Mouse (Mus musculus) C2C12 (cell line): ENCODE results near the gene Gm4763. TPM values are rescaled to one million over a fixed set of nuclear protein-coding genes. Genes with fewer than 3 reads are reported as not detected.
"Not testable (repeated sequence)": the region's sequence is repeated elsewhere in the genome, so short reads cannot be mapped to it uniquely, and the experiment has no call there.

Experiments used
- H3K27me3 ChIP-seq: one replicate; pipeline ENCODE4 v1.6.1; 2011; ENCODE audit not compliant: control insufficient read depth, insufficient read depth, insufficient read length
- H3K36me3 ChIP-seq: one replicate; pipeline ENCODE4 v1.6.1; 2011; ENCODE audit not compliant: control insufficient read depth, insufficient read depth
- H3K4me3 ChIP-seq: one replicate; pipeline ENCODE4 v1.5.1; 2011; ENCODE audit warnings: mild to moderate bottlenecking, control low read depth; ENCODE audit not compliant: poor library complexity, insufficient read depth, severe bottlenecking
- H3K79me2 ChIP-seq: one replicate; pipeline ENCODE4 v1.6.1; 2011; ENCODE audit not compliant: control insufficient read depth, insufficient read depth
- H3K79me3 ChIP-seq: one replicate; pipeline ENCODE4 v1.6.1; 2011; ENCODE audit warnings: low read depth, control low read depth
- H3ac ChIP-seq: one replicate; pipeline ENCODE3; 2011; ENCODE audit warnings: low read depth; ENCODE audit not compliant: control insufficient read depth, insufficient read length
- CEBPB ChIP-seq: IDR thresholded peaks from one replicate; pipeline ENCODE4 v1.6.1; 2011; ENCODE audit warnings: low read depth, mild to moderate bottlenecking, control low read depth, moderate library complexity
- CTCF ChIP-seq: IDR thresholded peaks from one replicate; pipeline ENCODE4 v1.5.1; 2011; ENCODE audit not compliant: control insufficient read depth, insufficient read depth, insufficient read length
- FOSL1 ChIP-seq: IDR thresholded peaks from one replicate; pipeline ENCODE4 v1.8.0; 2011; ENCODE audit warnings: mild to moderate bottlenecking, low read length; ENCODE audit not compliant: poor library complexity, insufficient read depth, severe bottlenecking
- MAX ChIP-seq: IDR thresholded peaks from one replicate; pipeline ENCODE4 v1.6.1; 2011; ENCODE audit warnings: mild to moderate bottlenecking, control low read depth
- MYOD1 ChIP-seq: IDR thresholded peaks from one replicate; pipeline ENCODE4 v1.6.1; 2011; ENCODE audit warnings: low read depth; ENCODE audit not compliant: control insufficient read depth, insufficient read length
- MYOG ChIP-seq: IDR thresholded peaks from one replicate; pipeline ENCODE4 v1.6.1; 2011; ENCODE audit not compliant: control insufficient read depth, insufficient read length; ENCODE audit errors: extremely low read depth
- USF1 ChIP-seq: IDR thresholded peaks from one replicate; pipeline ENCODE4 v1.6.1; 2011; ENCODE audit warnings: low read depth, mild to moderate bottlenecking, control low read depth, moderate library complexity
- polyA plus RNA-seq: library from polyadenylated mRNA; unstranded; fragments of >200 nt; fragmentation: generic; extraction: Trizol; gene quantifications from one replicate; pipeline ENCODE4 v1.2.1, GENCODE M21; 2012; ENCODE audit warnings: missing spikeins

Gene Gm4763
- polyA plus RNA-seq, 1 experiment = not detected

GRCm38 (mm10) chr7:24715039-24715438, 11.7 kb downstream of the Gm4763 start:
- no peak overlapping the region for H3K4me3 ChIP-seq
- no peaks in the 10 kb centered on the region for H3K79me3 ChIP-seq
- no peak for TF ChIP-seq MYOD1
- H3ac ChIP-seq = no peak overlapping the region
- H3K27me3 ChIP-seq = peaks cover 26% of the 10 kb centered on the region
- H3K79me2 ChIP-seq = no peaks in the 10 kb centered on the region
- H3K36me3 ChIP-seq = no peaks in the 10 kb centered on the region

- Histone ChIP-seq H3K27me3 (peaks cover 36% of the 10 kb centered on the region), H3K79me3 (no peaks in the 10 kb centered on the region), H3ac (no peak within 1 kb of the TSS), H3K79me2 (no peaks in the 10 kb centered on the region), H3K36me3 (no peaks in the 10 kb centered on the region), H3K4me3 (no peak within 1 kb of the TSS)
- no peak for TF ChIP-seq CTCF
Observed at GRCm38 (mm10) chr7:24708832-24709292, 17.8 kb downstream of the Gm4763 start, which contains the start of gene BC049730. Gene BC049730, plus strand, starts transcription at chr7:24709242.

DNA sequence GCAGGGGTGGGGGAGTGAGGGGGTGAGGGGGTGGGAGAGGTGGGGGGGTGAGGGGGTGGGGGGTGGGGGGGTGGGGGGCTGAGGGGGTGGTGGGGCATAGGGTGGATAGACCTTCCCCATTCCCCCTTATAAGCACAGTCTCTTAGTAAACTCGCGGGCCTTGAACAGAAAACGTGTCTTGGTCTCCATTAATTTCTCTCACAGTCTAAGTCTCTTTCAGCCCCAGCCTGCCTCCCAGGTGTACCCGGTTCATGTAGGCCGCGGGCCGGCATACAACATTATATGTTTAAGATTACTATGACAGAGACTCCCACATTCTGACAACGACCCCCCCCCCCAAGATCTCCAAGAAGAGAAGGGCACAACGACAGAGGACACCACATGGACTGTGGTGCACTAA, 23.9 kb downstream of the Gm4763 start:
- H3ac ChIP-seq, H3K36me3 ChIP-seq, H3K79me2 ChIP-seq, H3K79me3 ChIP-seq, H3K4me3 ChIP-seq: not testable (repeated sequence)
- peaks cover 16% of the 10 kb centered on the region for H3K27me3 ChIP-seq

GRCm38 (mm10) chr7:24697891-24698290, 28.8 kb downstream of the Gm4763 start:
- not testable (repeated sequence) for H3K79me3 ChIP-seq, H3K4me3 ChIP-seq, H3K36me3 ChIP-seq, H3ac ChIP-seq, H3K79me2 ChIP-seq
- H3K27me3 ChIP-seq = peaks cover 17% of the 10 kb centered on the region

DNA sequence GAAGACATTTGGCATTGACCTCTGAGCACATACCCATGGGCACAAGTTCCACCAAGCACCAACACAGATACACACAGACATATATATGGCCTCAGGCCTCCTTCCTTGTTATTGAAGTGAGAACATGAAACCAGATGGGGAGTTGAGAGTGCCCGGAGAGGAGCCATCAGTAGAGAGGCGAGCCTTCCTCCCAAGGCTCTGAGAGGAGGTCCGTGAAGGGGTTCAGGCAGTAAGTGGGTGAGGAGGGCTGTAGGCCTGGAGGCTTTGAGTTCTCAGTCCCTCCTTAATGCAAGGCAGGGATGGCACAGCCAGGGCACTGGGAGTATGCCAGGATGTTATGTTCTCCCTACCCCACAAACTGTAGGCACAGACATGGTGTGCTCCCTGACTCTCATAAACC, 34.0 kb downstream of the Gm4763 start:
- peaks cover 12% of the 10 kb centered on the region for H3K27me3 ChIP-seq
- H3K4me3 ChIP-seq, H3K79me3 ChIP-seq, H3K79me2 ChIP-seq, H3K36me3 ChIP-seq, H3ac ChIP-seq: not testable (repeated sequence)

- H3K27me3 ChIP-seq, H3K79me2 ChIP-seq, H3K4me3 ChIP-seq, H3K36me3 ChIP-seq, H3ac ChIP-seq, H3K79me3 ChIP-seq: not testable (repeated sequence)
Observed at GRCm38 (mm10) chr7:24687519-24687918, 39.2 kb downstream of the Gm4763 start.

DNA sequence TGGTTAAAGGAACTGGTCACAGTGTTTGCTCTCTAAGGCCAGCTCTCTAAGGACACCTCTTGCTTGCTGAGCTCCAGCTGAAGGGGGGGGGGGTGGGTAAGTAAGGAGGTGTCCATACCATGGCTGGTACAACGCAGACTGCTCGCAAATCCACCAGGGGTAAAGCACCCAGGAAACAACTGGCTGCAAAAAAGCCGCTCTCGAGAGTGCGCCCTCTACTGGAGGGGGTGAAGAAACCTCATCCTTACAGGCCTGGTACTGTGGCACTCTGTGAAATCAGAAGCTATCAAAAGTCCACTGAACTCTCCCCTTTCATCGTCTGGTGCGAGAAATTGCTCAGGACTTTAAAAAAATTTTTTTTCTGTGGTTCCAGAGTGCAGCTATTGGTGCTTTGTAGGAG, 42.6 kb downstream of the Gm4763 start:
- not testable (repeated sequence) for H3K36me3 ChIP-seq, H3K79me2 ChIP-seq, H3K27me3 ChIP-seq, H3ac ChIP-seq, H3K4me3 ChIP-seq, H3K79me3 ChIP-seq

GRCm38 (mm10) chr7:24676575-24676974, 50.1 kb downstream of the Gm4763 start, which contains the start of gene Tex101:
Gene Tex101, minus strand, starts transcription at chr7:24676675.
- Histone ChIP-seq H3K79me2 (no peaks in the 10 kb centered on the region), H3ac (no peak within 1 kb of the TSS), H3K4me3 (no peak within 1 kb of the TSS), H3K79me3 (no peaks in the 10 kb centered on the region), H3K27me3 (peaks cover 10% of the 10 kb centered on the region), H3K36me3 (no peaks in the 10 kb centered on the region)
- TF ChIP-seq MYOG (no peak), MAX (no peak), CEBPB (no peak), MYOD1 (no peak), CTCF (no peak), FOSL1 (no peak), USF1 (no peak)
